Mouse (Mus musculus) liver, adult 2 months (tissue): ENCODE data around the gene Gm20388.

Experiments used
- CTCF ChIP-seq: fragments of 200-500 bp; IDR thresholded peaks from 2 replicates; pipeline ENCODE4 v1.5.1; 2011; ENCODE audit warnings: low read depth, low read length, control low read depth
- POLR2A ChIP-seq: fragments of 200-500 bp; IDR thresholded peaks from 2 replicates; pipeline ENCODE4 v1.6.1; 2011; ENCODE audit warnings: low read length, control low read depth; ENCODE audit not compliant: insufficient read depth; ENCODE audit errors: extremely low read depth

GRCm38 (mm10) chr8:122266867-122267266 lies 2356.2 kb downstream of the Gm20388 start:
- TF ChIP-seq CTCF (no peak), POLR2A (no peak)
